Mouse (Mus musculus): ENCODE measurements around the gene Prr13. TPM values are rescaled to one million over a fixed set of nuclear protein-coding genes. Genes with fewer than 3 reads are reported as not detected.

The Prr13 gene
- total and polyA plus RNA-seq, 2 experiments, result 7.3 to 93.4 TPM

- H3K4me3 ChIP-seq (ENCODE audit: insufficient read depth, low read depth, low read length), result no peak overlapping the region
- H3K36me3 ChIP-seq (ENCODE audit: control insufficient read depth, insufficient read depth, low read length), result no peaks in the 10 kb centered on the region
- H3K27ac ChIP-seq (replicated peaks; ENCODE audit: insufficient read depth, low read depth, low read length), result no peak overlapping the region
- 0 out of 2 replicates have a peak, but pooled peaks cover 1% of the 10 kb centered on the region for H3K4me1 ChIP-seq (ENCODE audit: control insufficient read depth, insufficient read depth, low read length)
- TF ChIP-seq CTCF (IDR thresholded peaks at IDR 0.05; ENCODE audit: low read depth, low read length) (peak; percentile 62), POLR2A (IDR thresholded peaks at IDR 0.05; ENCODE audit: extremely low read depth, insufficient read depth, low read length) (no peak)
- no peaks in the 10 kb centered on the region for H3K79me2 ChIP-seq (ENCODE audit: control insufficient read depth, insufficient read depth, low read length)
- no peaks in the 10 kb centered on the region for H3K27me3 ChIP-seq (ENCODE audit: control insufficient read depth, insufficient read depth, low read length)
- 13% methylated on average over 2 of the region's 2 CpGs for WGBS
- H3K9ac ChIP-seq (ENCODE audit: low read depth, low read length), result no peak overlapping the region
- DNase-seq (ENCODE audit: extremely low read depth, low read depth, low spot score), result peak; percentile 93
Measured at GRCm38 (mm10) chr15:102442490-102442889, 16.3 kb upstream of the Prr13 start.

GRCm38 (mm10) chr15:102445146-102445545, 13.7 kb upstream of the Prr13 start, which contains the start of gene Amhr2:
TSS of gene Amhr2 (plus strand) at chr15:102445367.
- no peaks in the 10 kb centered on the region for H3K27me3 ChIP-seq (ENCODE audit: control insufficient read depth, insufficient read depth, low read length)
- 88% methylated on average over 8 of the region's 8 CpGs for WGBS
- DNase-seq (ENCODE audit: extremely low read depth, low read depth, low spot score), result no peak
- no peaks in the 10 kb centered on the region for H3K4me1 ChIP-seq (ENCODE audit: control insufficient read depth, insufficient read depth, low read length)
- H3K27ac ChIP-seq (replicated peaks; ENCODE audit: insufficient read depth, low read depth, low read length), result no peak within 1 kb of the TSS
- TF ChIP-seq CTCF (IDR thresholded peaks at IDR 0.05; ENCODE audit: low read depth, low read length) (no peak), POLR2A (IDR thresholded peaks at IDR 0.05; ENCODE audit: extremely low read depth, insufficient read depth, low read length) (no peak)
- no peak within 1 kb of the TSS for H3K4me3 ChIP-seq (ENCODE audit: insufficient read depth, low read depth, low read length)
- H3K79me2 ChIP-seq (ENCODE audit: control insufficient read depth, insufficient read depth, low read length), result no peaks in the 10 kb centered on the region
- no peaks in the 10 kb centered on the region for H3K36me3 ChIP-seq (ENCODE audit: control insufficient read depth, insufficient read depth, low read length)
- H3K9ac ChIP-seq (ENCODE audit: low read depth, low read length), result no peak within 1 kb of the TSS

GRCm38 (mm10) chr15:102446448-102446847, 12.4 kb upstream of the Prr13 start:
- Histone ChIP-seq H3K27me3 (ENCODE audit: control insufficient read depth, insufficient read depth, low read length) (no peaks in the 10 kb centered on the region), H3K79me2 (ENCODE audit: control insufficient read depth, insufficient read depth, low read length) (no peaks in the 10 kb centered on the region), H3K27ac (replicated peaks; ENCODE audit: insufficient read depth, low read depth, low read length) (no peak overlapping the region), H3K4me3 (ENCODE audit: insufficient read depth, low read depth, low read length) (no peak overlapping the region), H3K4me1 (ENCODE audit: control insufficient read depth, insufficient read depth, low read length) (no peaks in the 10 kb centered on the region), H3K9ac (ENCODE audit: low read depth, low read length) (no peak overlapping the region), H3K36me3 (ENCODE audit: control insufficient read depth, insufficient read depth, low read length) (no peaks in the 10 kb centered on the region)
- WGBS, result 75% methylated on average over 5 of the region's 6 CpGs
- no peak for DNase-seq (ENCODE audit: extremely low read depth, low read depth, low spot score)
- TF ChIP-seq POLR2A (IDR thresholded peaks at IDR 0.05; ENCODE audit: extremely low read depth, insufficient read depth, low read length) (no peak), CTCF (IDR thresholded peaks at IDR 0.05; ENCODE audit: low read depth, low read length) (no peak)

GRCm38 (mm10) chr15:102449366-102449765, 9.5 kb upstream of the Prr13 start:
- H3K4me3 ChIP-seq (ENCODE audit: insufficient read depth, low read depth, low read length), result no peak overlapping the region
- no peaks in the 10 kb centered on the region for H3K27me3 ChIP-seq (ENCODE audit: control insufficient read depth, insufficient read depth, low read length)
- H3K4me1 ChIP-seq (ENCODE audit: control insufficient read depth, insufficient read depth, low read length), result no peaks in the 10 kb centered on the region
- no peak overlapping the region for H3K9ac ChIP-seq (ENCODE audit: low read depth, low read length)
- TF ChIP-seq POLR2A (IDR thresholded peaks at IDR 0.05; ENCODE audit: extremely low read depth, insufficient read depth, low read length) (no peak), CTCF (IDR thresholded peaks at IDR 0.05; ENCODE audit: low read depth, low read length) (no peak)
- no peaks in the 10 kb centered on the region for H3K79me2 ChIP-seq (ENCODE audit: control insufficient read depth, insufficient read depth, low read length)
- no peak overlapping the region for H3K27ac ChIP-seq (replicated peaks; ENCODE audit: insufficient read depth, low read depth, low read length)
- WGBS, result 84% methylated on average over 8 of the region's 8 CpGs
- no peaks in the 10 kb centered on the region for H3K36me3 ChIP-seq (ENCODE audit: control insufficient read depth, insufficient read depth, low read length)
- no peak for DNase-seq (ENCODE audit: extremely low read depth, low read depth, low spot score)

- Histone ChIP-seq H3K4me3 (ENCODE audit: insufficient read depth, low read depth, low read length) (peak overlapping the region; percentile 3; the same call in 1 of the 2 replicates), H3K27me3 (ENCODE audit: control insufficient read depth, insufficient read depth, low read length) (no peaks in the 10 kb centered on the region), H3K27ac (replicated peaks; ENCODE audit: insufficient read depth, low read depth, low read length) (peak overlapping the region; percentile 87), H3K9ac (ENCODE audit: low read depth, low read length) (peak overlapping the region; percentile 57), H3K36me3 (ENCODE audit: control insufficient read depth, insufficient read depth, low read length) (no peaks in the 10 kb centered on the region), H3K4me1 (ENCODE audit: control insufficient read depth, insufficient read depth, low read length) (no peaks in the 10 kb centered on the region), H3K79me2 (ENCODE audit: control insufficient read depth, insufficient read depth, low read length) (no peaks in the 10 kb centered on the region)
- TF ChIP-seq CTCF (IDR thresholded peaks at IDR 0.05; ENCODE audit: low read depth, low read length), result no peak
- 0 out of 2 replicates have a peak, but pooled peaks have one; percentile 11 for TF ChIP-seq POLR2A (IDR thresholded peaks at IDR 0.05; ENCODE audit: extremely low read depth, insufficient read depth, low read length)
- WGBS, result 5% methylated on average over 7 of the region's 7 CpGs
- DNase-seq (ENCODE audit: extremely low read depth, low read depth, low spot score), result peak; percentile 88
Measured at GRCm38 (mm10) chr15:102450928-102451327, 7.9 kb upstream of the Prr13 start.

- WGBS, result 87% methylated on average over 26 of the region's 26 CpGs
- no peak for DNase-seq (ENCODE audit: extremely low read depth, low read depth, low spot score)
- Histone ChIP-seq H3K36me3 (ENCODE audit: control insufficient read depth, insufficient read depth, low read length) (no peaks in the 10 kb centered on the region), H3K9ac (ENCODE audit: low read depth, low read length) (no peak overlapping the region), H3K27me3 (ENCODE audit: control insufficient read depth, insufficient read depth, low read length) (no peaks in the 10 kb centered on the region), H3K27ac (replicated peaks; ENCODE audit: insufficient read depth, low read depth, low read length) (no peak overlapping the region), H3K79me2 (ENCODE audit: control insufficient read depth, insufficient read depth, low read length) (no peaks in the 10 kb centered on the region), H3K4me1 (ENCODE audit: control insufficient read depth, insufficient read depth, low read length) (no peaks in the 10 kb centered on the region), H3K4me3 (ENCODE audit: insufficient read depth, low read depth, low read length) (no peak overlapping the region)
- TF ChIP-seq POLR2A (IDR thresholded peaks at IDR 0.05; ENCODE audit: extremely low read depth, insufficient read depth, low read length) (no peak), CTCF (IDR thresholded peaks at IDR 0.05; ENCODE audit: low read depth, low read length) (no peak)
Measured at GRCm38 (mm10) chr15:102451666-102452430, 7.0 kb upstream of the Prr13 start.
